Mouse (Mus musculus) v-Abl transformed pro-B cells (cell line): ENCODE results near the gene Gm11567.
"Not testable (repeated sequence)": the region's sequence is repeated elsewhere in the genome, so short reads cannot be mapped to it uniquely, and the experiment has no call there.

Source experiments
- in situ Hi-C, 2 experiments: fragments of 400-800 bp; cut with MboI; formaldehyde crosslinking; loops; one replicate each; pipeline ENCODE4 v1.15.1; 2025; ENCODE audit not compliant: unreplicated experiment in 2 of 2

The Gm11567 gene

GRCm38 (mm10) chr11:99878887-99879286 is at the start of gene Gm11567:
Gene Gm11567, plus strand, starts transcription at chr11:99879187.
- in situ Hi-C loops = not testable (repeated sequence)

- in situ Hi-C loops = no loop called here
Measured at GRCm38 (mm10) chr11:99837966-99838365, 41.0 kb upstream of the Gm11567 start, which contains the start of gene 2300003K06Rik. Gene 2300003K06Rik, minus strand, starts transcription at chr11:99838066.

- in situ Hi-C loops = no loop called here
Measured at GRCm38 (mm10) chr11:99842185-99842584, 36.8 kb upstream of the Gm11567 start.

GRCm38 (mm10) chr11:99846746-99847145 is 32.2 kb upstream of the Gm11567 start:
- in situ Hi-C loops = no loop called here

- in situ Hi-C loops = no loop called here
Measured at GRCm38 (mm10) chr11:99851508-99851907, 27.5 kb upstream of the Gm11567 start, which contains the start of gene Krtap4-16. Gene Krtap4-16, minus strand, starts transcription at chr11:99851608.

- in situ Hi-C loops = no loop called here
Measured at GRCm38 (mm10) chr11:99854121-99854520, 24.9 kb upstream of the Gm11567 start.

GRCm38 (mm10) chr11:99857617-99858016 is 21.4 kb upstream of the Gm11567 start, which contains the start of gene Gm11568:
Gene Gm11568, plus strand, starts transcription at chr11:99857917.
- in situ Hi-C loops = no loop called here

- in situ Hi-C loops = no loop called here
Measured at GRCm38 (mm10) chr11:99858761-99859160, 20.2 kb upstream of the Gm11567 start.

- in situ Hi-C loops = not testable (repeated sequence)
Measured at GRCm38 (mm10) chr11:99864176-99864575, 14.8 kb upstream of the Gm11567 start, which contains the start of gene Gm11559. Gene Gm11559, plus strand, starts transcription at chr11:99864476.

GRCm38 (mm10) chr11:99873089-99873488 is 5.9 kb upstream of the Gm11567 start, which contains the start of gene Krtap9-1:
Gene Krtap9-1, plus strand, starts transcription at chr11:99873389.
- in situ Hi-C loops = not testable (repeated sequence)

GRCm38 (mm10) chr11:99907620-99908019 is 28.6 kb downstream of the Gm11567 start, which contains the start of gene Krtap31-1:
Gene Krtap31-1, plus strand, starts transcription at chr11:99907920.
- in situ Hi-C loops = no loop called here

GRCm38 (mm10) chr11:99914451-99914850 is 35.5 kb downstream of the Gm11567 start, which contains the start of gene Gm11565:
Gene Gm11565, plus strand, starts transcription at chr11:99914751.
- in situ Hi-C loops = no loop called here
